8 mouse cellular contexts compared by ENCODE assay signal in genomic region chr10:67003009-67003742, GRCm38 (mm10).
DNase-seq lines count a peak whose midpoint lies in the region; ATAC-seq and TF ChIP-seq lines count a peak whose summit lies in the region.

No protein-coding gene starts in this region.

- peak overlapping the region; percentile 68 for H3K4me2 ChIP-seq in heart, embryonic 15.5 days
- peak overlapping the region; percentile 70 for H3K4me2 ChIP-seq in kidney, postnatal 0 days (ENCODE audit: low read length)
- H3K4me2 ChIP-seq in lung, embryonic 16.5 days (ENCODE audit: low read depth, low read length), result peak overlapping the region; percentile 62

- peak; percentile 37 to 44 for DNase-seq in B cell, adult 2 months
- peak; percentile 99 for DNase-seq in R1 (ENCODE audit: low read depth, low spot score)
- DNase-seq in fibroblast of lung, adult 2 months (ENCODE audit: low read depth), result peak; percentile 66
- DNase-seq in kidney, postnatal 0 days (ENCODE audit: low spot score), result peak; percentile 90
- DNase-seq in c-Kit-positive CD71-positive TER-119-positive erythroid progenitor cells, embryonic 14.5 days (ENCODE audit: low spot score), result no peak

- ATAC-seq in heart, embryonic 15.5 days (replicated peaks; ENCODE audit: insufficient number of reproducible peaks, insufficient read depth, low FRiP score, low read depth), result peak; percentile 78
- peak; percentile 52 for ATAC-seq in kidney, postnatal 0 days (replicated peaks; ENCODE audit: low FRiP score, low read depth)
- ATAC-seq in lung, embryonic 16.5 days (ENCODE audit: low read depth), result peak; percentile 49

- no peak for TF ChIP-seq POLR2A in olfactory bulb, adult 2 months (IDR thresholded peaks at IDR 0.05; ENCODE audit: insufficient read depth, low read depth, low read length)

- no peaks in the 10 kb centered on the region for H3K36me3 ChIP-seq in heart, embryonic 15.5 days
- no peaks in the 10 kb centered on the region for H3K36me3 ChIP-seq in kidney, postnatal 0 days (ENCODE audit: insufficient read depth, low read length)
- no peaks in the 10 kb centered on the region for H3K36me3 ChIP-seq in lung, embryonic 16.5 days (ENCODE audit: control insufficient read depth, insufficient read depth, low read length)

- WGBS in heart, embryonic 15.5 days, result 3% methylated on average over 25 of the region's 25 CpGs
- WGBS in kidney, postnatal 0 days, result 1% methylated on average over 25 of the region's 25 CpGs
- WGBS in lung, embryonic 16.5 days, result under 1% methylated on average over 25 of the region's 25 CpGs
- WGBS in olfactory bulb, adult 2 months, result 23% methylated on average over 25 of the region's 25 CpGs

- H3K9me3 ChIP-seq in heart, embryonic 15.5 days (replicated peaks), result no peaks in the 10 kb centered on the region
- no peaks in the 10 kb centered on the region for H3K9me3 ChIP-seq in kidney, postnatal 0 days (replicated peaks; ENCODE audit: low read length)
- 0 out of 2 replicates have a peak, but pooled peaks cover 2% of the 10 kb centered on the region for H3K9me3 ChIP-seq in lung, embryonic 16.5 days (ENCODE audit: control insufficient read depth, low read length)

- H3K4me3 ChIP-seq in heart, embryonic 15.5 days, result peak overlapping the region; percentile 43
- peak overlapping the region; percentile 33 for H3K4me3 ChIP-seq in kidney, postnatal 0 days (replicated peaks; ENCODE audit: low read depth, low read length)
- peak overlapping the region; percentile 50 for H3K4me3 ChIP-seq in lung, embryonic 16.5 days (ENCODE audit: low read length)
- peak overlapping the region; percentile 29 for H3K4me3 ChIP-seq in olfactory bulb, adult 2 months (ENCODE audit: insufficient read depth, low read depth, low read length)

- H3K27me3 ChIP-seq in heart, embryonic 15.5 days, result no peaks in the 10 kb centered on the region
- H3K27me3 ChIP-seq in kidney, postnatal 0 days (ENCODE audit: insufficient read depth, low read length), result no peaks in the 10 kb centered on the region
- H3K27me3 ChIP-seq in lung, embryonic 16.5 days (ENCODE audit: control insufficient read depth, insufficient read depth, low read depth, low read length), result no peaks in the 10 kb centered on the region

- peak overlapping the region; percentile 36 for H3K9ac ChIP-seq in heart, embryonic 15.5 days
- H3K9ac ChIP-seq in kidney, postnatal 0 days (ENCODE audit: low read depth, low read length), result peak overlapping the region; percentile 52
- H3K9ac ChIP-seq in lung, embryonic 16.5 days (ENCODE audit: low read length), result peak overlapping the region; percentile 64

- H3K27ac ChIP-seq in heart, embryonic 15.5 days, result peak overlapping the region; percentile 98
- H3K27ac ChIP-seq in kidney, postnatal 0 days, result peak overlapping the region; percentile 92
- H3K27ac ChIP-seq in lung, embryonic 16.5 days (ENCODE audit: low read length), result peak overlapping the region; percentile 86
- H3K27ac ChIP-seq in olfactory bulb, adult 2 months (ENCODE audit: insufficient read depth, low read depth, low read length), result peak overlapping the region; percentile 79

- TF ChIP-seq CTCF in kidney, postnatal 0 days (IDR thresholded peaks at IDR 0.05; ENCODE audit: low read depth), result no peak
- TF ChIP-seq CTCF in olfactory bulb, adult 2 months (IDR thresholded peaks at IDR 0.05; ENCODE audit: insufficient read depth, low read depth, low read length), result no peak

- H3K4me1 ChIP-seq in heart, embryonic 15.5 days (replicated peaks), result peaks cover 31% of the 10 kb centered on the region
- peaks cover 11% of the 10 kb centered on the region for H3K4me1 ChIP-seq in kidney, postnatal 0 days (replicated peaks; ENCODE audit: insufficient read depth, low read length)
- peaks cover 27% of the 10 kb centered on the region for H3K4me1 ChIP-seq in lung, embryonic 16.5 days (replicated peaks; ENCODE audit: control insufficient read depth, insufficient read depth, low read length)
- peaks cover 18% of the 10 kb centered on the region for H3K4me1 ChIP-seq in olfactory bulb, adult 2 months (ENCODE audit: control insufficient read depth, insufficient read depth, low read length)
